Mouse (Mus musculus): ENCODE data around the gene Pdcd1lg2.

GRCm38 (mm10) chr19:29394721-29395120, 16.0 kb upstream of the Pdcd1lg2 start:
- TF ChIP-seq CTCF (IDR thresholded peaks at IDR 0.05; ENCODE audit: low read depth, low read length) = no peak
- no peak for TF ChIP-seq POLR2A (IDR thresholded peaks at IDR 0.05; ENCODE audit: borderline replicate concordance, low read depth, low read length)

Measured in bone marrow macrophage, adult 2 months (primary cell).